Mouse (Mus musculus) intestine, embryonic 15.5 days (tissue): ENCODE results near the gene Cdk9. TPM values are rescaled to one million over a fixed set of nuclear protein-coding genes. Genes with fewer than 3 reads are reported as not detected.

Experiments used
- ATAC-seq: fragments of 200-750 bp; cut with Nextera tagmentation; 2 replicates; pipeline ENCODE4 v1.8.0; 2017; ENCODE audit warnings: moderate TSS enrichment, moderate library complexity
- H3K27ac ChIP-seq: fragments of 300-500 bp; sonication (generic); 2 replicates; pipeline ENCODE4 v1.5.1; 2015; ENCODE audit warnings: mild to moderate bottlenecking, inconsistent platforms
- H3K27me3 ChIP-seq: fragments of 300-500 bp; sonication (generic); replicated peaks from 2 replicates; pipeline ENCODE4 v1.6.1; 2015; ENCODE audit warnings: inconsistent platforms
- H3K36me3 ChIP-seq: fragments of 300-500 bp; sonication (generic); 2 replicates; pipeline ENCODE4 v1.6.1; 2015; ENCODE audit warnings: inconsistent platforms
- H3K4me1 ChIP-seq: fragments of 300-500 bp; sonication (generic); replicated peaks from 2 replicates; pipeline ENCODE4 v1.6.1; 2015; ENCODE audit warnings: inconsistent platforms
- H3K4me2 ChIP-seq: fragments of 300-500 bp; sonication (generic); replicated peaks from 2 replicates; pipeline ENCODE4 v1.6.1; 2015; ENCODE audit warnings: mild to moderate bottlenecking, inconsistent platforms
- H3K4me3 ChIP-seq: fragments of 300-500 bp; sonication (generic); replicated peaks from 2 replicates; pipeline ENCODE4 v1.5.1; 2015; ENCODE audit warnings: inconsistent platforms
- H3K9ac ChIP-seq: fragments of 300-500 bp; sonication (generic); 2 replicates; pipeline ENCODE4 v1.6.1; 2015; ENCODE audit warnings: inconsistent platforms
- H3K9me3 ChIP-seq: fragments of 300-500 bp; sonication (generic); 2 replicates; pipeline ENCODE4 v1.6.1; 2016; ENCODE audit warnings: inconsistent platforms
- WGBS: fragments of 180-500 bp; shearing (Covaris S2); methylation state at CpG from one replicate; pipeline ENCODE4 v1.1.7; 2015; 5-methylcytosine and 5-hydroxymethylcytosine counted together
- polyA plus RNA-seq: library from polyadenylated mRNA; unstranded; fragments of >200 nt; fragmentation: Nextera tagmentation; extraction: Ambion mirVana; gene quantifications from 2 replicates; pipeline ENCODE4 v1.2.1, GENCODE M21; 2015

Cdk9 gene
- polyA plus RNA-seq, 1 experiment from 2014 or later, result 95.7 TPM

- H3K4me2 ChIP-seq, result no peak overlapping the region
- no peak overlapping the region for H3K27ac ChIP-seq
- WGBS, result 88% methylated on average over 10 of the region's 10 CpGs
- H3K9ac ChIP-seq, result no peak overlapping the region
- peaks cover 28% of the 10 kb centered on the region for H3K4me1 ChIP-seq
- H3K9me3 ChIP-seq, result no peaks in the 10 kb centered on the region
- H3K36me3 ChIP-seq, result peaks cover 44% of the 10 kb centered on the region
- ATAC-seq, result no peak
- H3K27me3 ChIP-seq, result no peaks in the 10 kb centered on the region
- H3K4me3 ChIP-seq, result no peak overlapping the region
Measured at GRCm38 (mm10) chr2:32683701-32684100, 29.2 kb downstream of the Cdk9 start.

GRCm38 (mm10) chr2:32682721-32683417 lies 30.0 kb downstream of the Cdk9 start:
- no peak overlapping the region for H3K4me3 ChIP-seq
- 76% methylated on average over 14 of the region's 14 CpGs for WGBS
- H3K4me1 ChIP-seq, result peaks cover 28% of the 10 kb centered on the region
- no peaks in the 10 kb centered on the region for H3K27me3 ChIP-seq
- peak overlapping the region; percentile 29; the same call in 1 of the 2 replicates for H3K27ac ChIP-seq
- H3K4me2 ChIP-seq, result no peak overlapping the region
- H3K9ac ChIP-seq, result no peak overlapping the region
- ATAC-seq, result no peak
- H3K9me3 ChIP-seq, result no peaks in the 10 kb centered on the region
- H3K36me3 ChIP-seq, result peaks cover 43% of the 10 kb centered on the region

- Histone ChIP-seq H3K9me3 (no peaks in the 10 kb centered on the region), H3K4me3 (no peak overlapping the region), H3K9ac (no peak overlapping the region), H3K4me2 (no peak overlapping the region), H3K27me3 (no peaks in the 10 kb centered on the region), H3K27ac (peak overlapping the region; percentile 79), H3K36me3 (peaks cover 34% of the 10 kb centered on the region), H3K4me1 (peaks cover 28% of the 10 kb centered on the region)
- ATAC-seq, result peak; percentile 12; the same call in 1 of the 2 replicates
- WGBS, result 59% methylated on average over 6 of the region's 6 CpGs
Measured at GRCm38 (mm10) chr2:32681754-32682153, 31.1 kb downstream of the Cdk9 start.

GRCm38 (mm10) chr2:32680961-32681650 lies 31.8 kb downstream of the Cdk9 start:
- ATAC-seq, result peak; percentile 58
- H3K36me3 ChIP-seq, result peaks cover 28% of the 10 kb centered on the region
- H3K4me3 ChIP-seq, result no peak overlapping the region
- 77% methylated on average over 19 of the region's 19 CpGs for WGBS
- peaks cover 28% of the 10 kb centered on the region for H3K4me1 ChIP-seq
- H3K27ac ChIP-seq, result peak overlapping the region; percentile 79
- no peak overlapping the region for H3K4me2 ChIP-seq
- no peaks in the 10 kb centered on the region for H3K9me3 ChIP-seq
- H3K27me3 ChIP-seq, result no peaks in the 10 kb centered on the region
- H3K9ac ChIP-seq, result no peak overlapping the region

- Histone ChIP-seq H3K9ac (peak overlapping the region; percentile 1; the same call in 1 of the 2 replicates), H3K4me2 (no peak overlapping the region), H3K4me1 (peaks cover 28% of the 10 kb centered on the region), H3K27me3 (no peaks in the 10 kb centered on the region), H3K9me3 (no peaks in the 10 kb centered on the region), H3K4me3 (no peak overlapping the region), H3K27ac (peak overlapping the region; percentile 79), H3K36me3 (peaks cover 20% of the 10 kb centered on the region; the same call in 1 of the 2 replicates)
- ATAC-seq, result peak; percentile 60
- 27% methylated on average over 7 of the region's 7 CpGs for WGBS
Measured at GRCm38 (mm10) chr2:32680051-32680451, 32.8 kb downstream of the Cdk9 start.

- Histone ChIP-seq H3K9ac (no peak overlapping the region), H3K27me3 (no peaks in the 10 kb centered on the region), H3K9me3 (no peaks in the 10 kb centered on the region), H3K4me1 (peaks cover 27% of the 10 kb centered on the region), H3K4me2 (no peak overlapping the region), H3K4me3 (no peak overlapping the region), H3K36me3 (0 out of 2 replicates have a peak, but pooled peaks cover under 1% of the 10 kb centered on the region), H3K27ac (no peak overlapping the region)
- WGBS, result 85% methylated on average over 7 of the region's 7 CpGs
- no peak for ATAC-seq
Measured at GRCm38 (mm10) chr2:32677683-32678082, 35.2 kb downstream of the Cdk9 start.

- Histone ChIP-seq H3K4me1 (peaks cover 20% of the 10 kb centered on the region), H3K36me3 (no peaks in the 10 kb centered on the region), H3K4me3 (no peak overlapping the region), H3K4me2 (no peak overlapping the region), H3K27me3 (no peaks in the 10 kb centered on the region), H3K27ac (no peak overlapping the region), H3K9ac (no peak overlapping the region), H3K9me3 (no peaks in the 10 kb centered on the region)
- WGBS, result 88% methylated on average over 3 of the region's 3 CpGs
- ATAC-seq, result no peak
Measured at GRCm38 (mm10) chr2:32676821-32677220, 36.1 kb downstream of the Cdk9 start.

GRCm38 (mm10) chr2:32673176-32673917 lies 39.5 kb downstream of the Cdk9 start:
- H3K9me3 ChIP-seq, result no peaks in the 10 kb centered on the region
- peak overlapping the region; percentile 42 for H3K4me2 ChIP-seq
- H3K4me1 ChIP-seq, result 0 out of 2 replicates have a peak, but pooled peaks cover 4% of the 10 kb centered on the region
- 0 out of 2 replicates have a peak, but pooled peaks cover 3% of the 10 kb centered on the region for H3K36me3 ChIP-seq
- H3K4me3 ChIP-seq, result no peak overlapping the region; the same call in 1 of the 2 replicates
- no peak overlapping the region for H3K9ac ChIP-seq
- ATAC-seq, result peak; percentile 95
- WGBS, result 55% methylated on average over 16 of the region's 16 CpGs
- no peaks in the 10 kb centered on the region for H3K27me3 ChIP-seq
- H3K27ac ChIP-seq, result peak overlapping the region; percentile 78

- Histone ChIP-seq H3K4me3 (no peak overlapping the region), H3K4me1 (0 out of 2 replicates have a peak, but pooled peaks cover 4% of the 10 kb centered on the region), H3K27me3 (no peaks in the 10 kb centered on the region), H3K9ac (no peak overlapping the region), H3K4me2 (peak overlapping the region; percentile 42; the same call in 1 of the 2 replicates), H3K27ac (0 out of 2 replicates have a peak overlapping the region, but pooled peaks have one; percentile 78), H3K36me3 (0 out of 2 replicates have a peak, but pooled peaks cover 3% of the 10 kb centered on the region), H3K9me3 (no peaks in the 10 kb centered on the region)
- 69% methylated on average over 9 of the region's 9 CpGs for WGBS
- no peak for ATAC-seq
Measured at GRCm38 (mm10) chr2:32671907-32672595, 40.8 kb downstream of the Cdk9 start.

GRCm38 (mm10) chr2:32671147-32671546 lies 41.7 kb downstream of the Cdk9 start:
- ATAC-seq, result no peak
- 0 out of 2 replicates have a peak, but pooled peaks cover 3% of the 10 kb centered on the region for H3K36me3 ChIP-seq
- H3K9ac ChIP-seq, result no peak overlapping the region
- no peak overlapping the region for H3K4me2 ChIP-seq
- H3K27ac ChIP-seq, result no peak overlapping the region
- 87% methylated on average over 9 of the region's 9 CpGs for WGBS
- H3K9me3 ChIP-seq, result no peaks in the 10 kb centered on the region
- no peak overlapping the region for H3K4me3 ChIP-seq
- 0 out of 2 replicates have a peak, but pooled peaks cover 4% of the 10 kb centered on the region for H3K4me1 ChIP-seq
- no peaks in the 10 kb centered on the region for H3K27me3 ChIP-seq

- WGBS, result 45% methylated on average over 3 of the region's 3 CpGs
Measured at GRCm38 (mm10) chr2:32669876-32670275, 43.0 kb downstream of the Cdk9 start.

More at GRCm38 (mm10) chr2:32669876-32670275, 43.0 kb downstream of the Cdk9 start:
- no peak for ATAC-seq
- Histone ChIP-seq H3K4me3 (no peak overlapping the region), H3K36me3 (0 out of 2 replicates have a peak, but pooled peaks cover 3% of the 10 kb centered on the region), H3K9ac (no peak overlapping the region), H3K27me3 (no peaks in the 10 kb centered on the region), H3K27ac (no peak overlapping the region), H3K9me3 (no peaks in the 10 kb centered on the region), H3K4me1 (peaks cover 7% of the 10 kb centered on the region), H3K4me2 (no peak overlapping the region)
